Mouse (Mus musculus): ENCODE measurements around the gene Nup214. TPM values are rescaled to one million over a fixed set of nuclear protein-coding genes. Genes with fewer than 3 reads are reported as not detected.

The Nup214 gene
- polyA plus RNA-seq, 1 experiment from 2014 or later, result 63.7 TPM

DNA sequence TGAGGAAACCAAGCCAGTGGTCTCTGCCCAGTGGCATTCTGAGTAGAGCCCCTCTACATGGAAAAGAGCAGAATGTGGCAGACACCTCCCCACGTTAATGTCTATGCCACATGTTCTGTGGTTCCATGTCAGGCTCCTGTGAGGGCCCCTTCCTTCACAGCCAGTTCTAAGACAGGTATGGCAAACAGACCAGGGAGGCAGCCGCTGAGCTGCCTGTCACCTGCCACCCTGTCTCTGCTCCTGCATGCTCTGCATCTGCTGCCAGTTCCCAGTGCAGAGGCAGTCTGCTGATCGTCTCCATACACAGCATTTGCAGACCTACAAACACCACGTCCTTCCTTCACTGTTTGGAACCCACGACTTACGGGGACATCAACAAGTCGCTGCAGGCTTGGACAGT, 78.2 kb downstream of the Nup214 start:
- H3K27ac ChIP-seq, result no peak overlapping the region
- WGBS, result 94% methylated on average over 7 of the region's 7 CpGs
- H3K4me2 ChIP-seq (replicated peaks), result no peak overlapping the region
- H3K4me1 ChIP-seq, result 0 out of 2 replicates have a peak, but pooled peaks cover 5% of the 10 kb centered on the region
- H3K4me3 ChIP-seq, result no peak overlapping the region
- no peaks in the 10 kb centered on the region for H3K27me3 ChIP-seq (replicated peaks)
- no peak for ATAC-seq (ENCODE audit: low FRiP score, low read depth)
- peaks cover 53% of the 10 kb centered on the region for H3K36me3 ChIP-seq
- H3K9me3 ChIP-seq, result no peaks in the 10 kb centered on the region
- H3K9ac ChIP-seq, result no peak overlapping the region

DNA sequence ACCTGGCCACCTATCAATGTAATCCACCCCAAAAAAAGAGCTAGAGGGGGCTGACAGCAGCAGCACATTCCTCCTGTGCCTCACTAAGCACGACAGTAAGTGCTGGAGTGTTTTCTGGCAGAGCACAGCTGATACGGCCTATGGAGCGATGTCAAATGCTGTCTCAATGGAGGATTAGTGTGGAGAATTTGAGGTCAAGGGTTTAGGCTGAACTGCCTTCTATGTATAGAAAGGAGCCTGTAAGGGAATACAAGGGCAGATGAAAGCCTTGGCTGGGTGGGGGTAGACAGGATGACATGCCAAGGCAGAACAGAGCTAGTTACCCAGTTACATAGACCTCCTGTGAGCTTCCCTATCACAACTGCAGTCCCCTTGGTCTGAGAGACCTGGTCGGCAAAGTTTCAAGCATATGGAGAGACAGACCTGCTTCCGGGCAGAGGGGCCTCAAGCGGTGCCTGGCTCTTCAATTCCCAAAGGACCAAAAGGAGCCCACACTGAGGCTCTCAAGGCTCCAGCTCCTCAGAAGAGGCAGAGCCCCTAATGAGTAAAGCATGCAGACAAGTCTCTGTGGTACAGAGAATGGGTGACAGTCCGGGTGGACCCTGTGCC, 81.2 kb downstream of the Nup214 start:
- Histone ChIP-seq H3K9ac (no peak overlapping the region), H3K4me2 (replicated peaks) (no peak overlapping the region), H3K27me3 (replicated peaks) (no peaks in the 10 kb centered on the region; the same call in 1 of the 2 replicates), H3K36me3 (peaks cover 27% of the 10 kb centered on the region), H3K27ac (no peak overlapping the region), H3K9me3 (no peaks in the 10 kb centered on the region), H3K4me3 (no peak overlapping the region), H3K4me1 (0 out of 2 replicates have a peak, but pooled peaks cover 5% of the 10 kb centered on the region)
- WGBS, result 57% methylated on average over 7 of the region's 7 CpGs
- no peak for ATAC-seq (ENCODE audit: low FRiP score, low read depth)

DNA sequence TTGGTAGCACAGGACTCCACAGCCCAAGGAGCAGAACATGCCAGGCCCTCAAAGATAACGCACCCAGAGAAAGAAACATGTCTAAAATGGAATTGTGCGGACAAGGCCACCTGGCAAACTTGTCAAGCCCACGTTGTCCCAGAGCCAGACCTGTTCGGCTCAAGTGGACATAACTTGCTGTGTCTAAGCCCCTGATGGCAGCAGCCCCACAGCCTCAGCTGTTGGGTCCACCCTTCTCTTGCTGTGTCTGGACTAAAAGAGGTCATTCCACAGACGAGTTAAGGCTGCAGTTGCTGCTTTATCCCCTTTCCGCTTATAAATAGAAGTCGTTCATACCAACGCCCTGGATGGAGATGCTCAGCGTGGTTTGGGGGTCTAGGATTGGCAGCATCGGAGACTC, 82.3 kb downstream of the Nup214 start:
- WGBS, result 91% methylated on average over 10 of the region's 10 CpGs
- no peak overlapping the region for H3K4me3 ChIP-seq
- H3K4me1 ChIP-seq, result 0 out of 2 replicates have a peak, but pooled peaks cover 5% of the 10 kb centered on the region
- no peak overlapping the region for H3K9ac ChIP-seq
- H3K27ac ChIP-seq, result no peak overlapping the region
- H3K36me3 ChIP-seq, result peaks cover 18% of the 10 kb centered on the region
- H3K27me3 ChIP-seq (replicated peaks), result no peaks in the 10 kb centered on the region; the same call in 1 of the 2 replicates
- no peak overlapping the region for H3K4me2 ChIP-seq (replicated peaks)
- H3K9me3 ChIP-seq, result no peaks in the 10 kb centered on the region
- no peak for ATAC-seq (ENCODE audit: low FRiP score, low read depth)

DNA sequence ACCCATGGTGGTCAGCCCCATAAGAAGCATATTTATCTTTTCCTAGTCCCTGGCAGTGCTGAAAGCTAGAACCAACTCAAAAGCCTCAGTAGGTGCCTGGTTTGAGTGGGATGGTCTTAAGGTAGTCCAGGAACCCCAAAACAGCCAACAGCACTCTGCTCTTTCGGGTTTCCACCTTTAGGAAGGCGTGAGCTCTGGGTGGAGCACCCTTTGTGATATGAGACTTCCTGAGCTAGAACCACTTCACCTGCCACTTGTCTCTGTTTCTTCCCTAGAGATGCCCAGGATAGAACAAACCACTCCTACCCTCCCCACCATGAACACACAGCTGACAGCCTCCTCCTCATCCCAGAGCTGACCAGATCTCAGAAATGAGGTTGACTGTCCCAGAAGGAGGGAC, 83.1 kb downstream of the Nup214 start:
- no peaks in the 10 kb centered on the region; the same call in 1 of the 2 replicates for H3K27me3 ChIP-seq (replicated peaks)
- H3K4me1 ChIP-seq, result 0 out of 2 replicates have a peak, but pooled peaks cover 5% of the 10 kb centered on the region
- WGBS, result 88% methylated on average over 2 of the region's 2 CpGs
- no peak for ATAC-seq (ENCODE audit: low FRiP score, low read depth)
- H3K36me3 ChIP-seq, result peaks cover 10% of the 10 kb centered on the region
- H3K4me2 ChIP-seq (replicated peaks), result no peak overlapping the region
- H3K9ac ChIP-seq, result no peak overlapping the region
- H3K9me3 ChIP-seq, result no peaks in the 10 kb centered on the region
- H3K4me3 ChIP-seq, result no peak overlapping the region
- H3K27ac ChIP-seq, result no peak overlapping the region

DNA sequence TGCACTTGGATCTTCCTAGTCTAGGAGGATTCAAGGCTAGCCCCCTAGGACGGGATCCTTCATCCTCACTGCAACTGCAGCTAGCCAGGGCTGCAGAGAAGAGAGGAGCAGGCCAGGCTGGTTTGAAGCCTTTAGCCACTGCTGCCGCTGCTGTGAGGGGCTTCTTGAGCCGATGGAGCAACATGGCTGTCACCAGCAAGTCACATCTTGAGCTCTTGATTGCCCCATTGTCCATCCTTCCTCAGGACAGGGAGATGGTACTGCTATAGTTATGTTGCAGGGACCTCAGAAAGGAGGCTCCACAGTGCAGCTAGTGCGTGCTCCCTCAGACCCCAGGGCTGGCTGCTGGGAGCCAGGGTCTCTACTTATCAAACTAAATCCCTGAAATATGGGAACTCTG, 83.6 kb downstream of the Nup214 start:
- Histone ChIP-seq H3K4me3 (no peak overlapping the region), H3K27me3 (replicated peaks) (no peaks in the 10 kb centered on the region; the same call in 1 of the 2 replicates), H3K36me3 (peaks cover 6% of the 10 kb centered on the region; the same call in 1 of the 2 replicates), H3K9me3 (no peaks in the 10 kb centered on the region), H3K27ac (no peak overlapping the region), H3K4me2 (replicated peaks) (no peak overlapping the region), H3K9ac (no peak overlapping the region), H3K4me1 (0 out of 2 replicates have a peak, but pooled peaks cover 5% of the 10 kb centered on the region)
- 76% methylated on average over 4 of the region's 4 CpGs for WGBS
- no peak for ATAC-seq (ENCODE audit: low FRiP score, low read depth)

DNA sequence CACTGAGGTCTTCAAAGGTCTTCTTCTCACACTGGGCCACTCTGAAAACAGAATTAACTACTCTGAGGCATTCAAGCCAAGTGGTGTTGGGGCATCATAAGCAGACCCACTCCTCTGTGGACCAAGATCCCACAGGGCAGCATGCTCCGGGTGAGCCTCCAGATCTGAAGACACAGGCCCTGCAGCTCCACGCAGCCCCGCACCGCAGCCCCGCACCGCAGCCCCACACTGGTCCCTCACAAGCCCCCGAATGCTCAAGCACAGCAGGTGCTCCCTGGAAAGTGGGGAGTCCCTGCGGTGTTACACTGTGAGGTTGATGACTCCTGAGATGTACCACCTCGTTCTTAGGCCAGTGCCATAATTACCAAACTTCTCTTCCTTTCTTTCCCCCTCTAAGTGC, 84.0 kb downstream of the Nup214 start:
- WGBS, result 67% methylated on average over 9 of the region's 9 CpGs
- no peak for ATAC-seq (ENCODE audit: low FRiP score, low read depth)
- Histone ChIP-seq H3K36me3 (peaks cover 6% of the 10 kb centered on the region; the same call in 1 of the 2 replicates), H3K4me1 (0 out of 2 replicates have a peak, but pooled peaks cover 5% of the 10 kb centered on the region), H3K9me3 (no peaks in the 10 kb centered on the region), H3K27me3 (replicated peaks) (no peaks in the 10 kb centered on the region; the same call in 1 of the 2 replicates), H3K4me3 (no peak overlapping the region), H3K9ac (no peak overlapping the region), H3K4me2 (replicated peaks) (no peak overlapping the region), H3K27ac (no peak overlapping the region)

DNA sequence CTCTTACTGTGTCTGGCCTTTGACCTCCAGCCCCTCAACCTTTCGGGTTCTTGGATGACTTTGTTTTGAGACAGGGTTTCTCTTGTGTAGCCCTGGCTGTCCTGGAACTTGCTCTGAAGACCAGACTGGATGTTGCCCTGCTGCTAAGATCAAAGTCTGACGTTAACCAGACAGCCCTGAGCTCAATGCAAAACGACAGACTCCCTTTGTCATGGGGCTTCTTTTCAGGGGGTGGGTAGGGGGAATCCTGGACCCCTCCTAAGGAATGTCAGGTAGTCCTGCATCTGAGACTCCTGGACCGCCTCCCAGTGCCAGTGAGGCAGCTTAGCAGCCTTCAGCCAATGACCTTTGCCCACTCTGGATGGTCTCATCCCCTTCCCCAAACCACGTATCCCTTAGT, 84.5 kb downstream of the Nup214 start:
- Histone ChIP-seq H3K4me2 (replicated peaks) (no peak overlapping the region), H3K9me3 (no peaks in the 10 kb centered on the region), H3K27me3 (replicated peaks) (no peaks in the 10 kb centered on the region; the same call in 1 of the 2 replicates), H3K27ac (no peak overlapping the region), H3K9ac (no peak overlapping the region), H3K36me3 (peaks cover 2% of the 10 kb centered on the region; the same call in 1 of the 2 replicates), H3K4me1 (0 out of 2 replicates have a peak, but pooled peaks cover 5% of the 10 kb centered on the region), H3K4me3 (no peak overlapping the region)
- 37% methylated on average over 5 of the region's 5 CpGs for WGBS
- ATAC-seq (ENCODE audit: low FRiP score, low read depth), result no peak

DNA sequence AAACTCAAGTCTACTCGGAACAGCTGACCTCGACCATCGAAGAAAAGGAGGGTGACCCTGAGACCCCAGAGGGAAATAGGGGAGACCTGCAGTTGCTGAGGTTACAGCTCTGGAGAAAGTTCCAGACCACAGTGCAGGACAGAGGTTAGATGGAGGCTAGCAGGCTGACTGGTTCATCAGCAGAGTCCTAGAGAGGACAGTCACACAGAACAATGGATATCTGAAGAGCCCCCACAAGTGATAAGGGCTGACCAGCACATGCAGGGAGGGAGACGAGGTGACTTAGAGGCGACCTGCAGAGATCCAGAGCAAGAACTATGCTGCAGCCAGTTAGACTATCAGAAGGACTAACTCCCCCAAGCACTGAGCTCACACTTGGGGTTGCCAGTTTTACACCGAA, 85.4 kb downstream of the Nup214 start:
- Histone ChIP-seq H3K4me1 (0 out of 2 replicates have a peak, but pooled peaks cover 5% of the 10 kb centered on the region), H3K4me2 (replicated peaks) (no peak overlapping the region), H3K36me3 (no peaks in the 10 kb centered on the region), H3K27ac (no peak overlapping the region), H3K9ac (no peak overlapping the region), H3K9me3 (no peaks in the 10 kb centered on the region), H3K27me3 (replicated peaks) (no peaks in the 10 kb centered on the region; the same call in 1 of the 2 replicates), H3K4me3 (no peak overlapping the region)
- 81% methylated on average over 6 of the region's 6 CpGs for WGBS
- no peak for ATAC-seq (ENCODE audit: low FRiP score, low read depth)

DNA sequence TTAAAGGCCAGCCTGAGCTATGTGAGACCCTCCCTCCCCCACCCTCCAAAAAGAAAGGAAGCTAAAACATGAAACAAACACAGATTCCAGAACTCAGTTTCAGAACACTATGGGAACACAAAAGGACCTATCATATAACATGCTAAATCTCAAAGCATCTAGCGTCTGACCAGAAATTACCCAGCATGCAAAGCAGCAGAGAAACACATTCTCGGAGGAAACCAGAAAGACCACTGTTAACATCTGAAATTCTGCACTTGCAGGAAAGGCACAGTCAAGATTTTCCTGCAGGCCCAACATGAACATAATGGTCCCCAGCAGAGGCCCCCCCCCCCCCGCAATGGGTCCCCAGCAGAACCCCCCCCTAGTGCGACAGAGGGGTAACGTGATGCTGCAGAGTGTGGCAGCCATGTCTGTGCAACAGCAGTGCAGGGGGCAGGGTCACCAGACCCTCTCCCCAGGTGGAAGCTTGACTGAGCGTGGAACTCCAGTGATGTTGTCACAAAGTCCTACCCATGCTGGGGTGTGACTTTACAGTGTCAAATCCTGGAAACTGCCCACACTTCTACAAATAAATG, 86.1 kb downstream of the Nup214 start:
- no peak overlapping the region for H3K4me2 ChIP-seq (replicated peaks)
- H3K27ac ChIP-seq, result no peak overlapping the region
- ATAC-seq (ENCODE audit: low FRiP score, low read depth), result no peak
- no peak overlapping the region for H3K4me3 ChIP-seq
- 72% methylated on average over 6 of the region's 6 CpGs for WGBS
- H3K36me3 ChIP-seq, result no peaks in the 10 kb centered on the region
- H3K27me3 ChIP-seq (replicated peaks), result no peaks in the 10 kb centered on the region; the same call in 1 of the 2 replicates
- no peaks in the 10 kb centered on the region for H3K9me3 ChIP-seq
- H3K9ac ChIP-seq, result no peak overlapping the region
- H3K4me1 ChIP-seq, result peaks cover 2% of the 10 kb centered on the region; the same call in 1 of the 2 replicates

DNA sequence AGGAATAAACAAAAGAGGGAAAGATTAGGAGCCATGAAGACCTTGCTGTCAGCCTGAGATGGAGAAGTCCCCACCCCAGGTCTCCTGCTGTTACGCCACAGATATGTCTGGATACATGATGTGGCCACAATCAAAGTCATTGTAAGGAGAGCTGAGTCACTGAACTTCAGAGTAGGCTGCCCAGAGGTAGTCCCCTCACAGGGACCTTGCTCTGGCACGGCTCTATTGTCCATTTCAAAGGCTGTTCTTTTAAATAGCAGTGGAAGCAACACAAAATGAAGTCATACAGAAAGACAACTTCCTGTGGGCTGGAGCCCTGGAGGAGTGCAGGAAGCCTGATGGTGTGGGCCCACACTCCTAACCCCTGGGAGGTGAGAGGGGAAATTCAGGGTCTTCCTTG, 87.0 kb downstream of the Nup214 start:
- no peaks in the 10 kb centered on the region; the same call in 1 of the 2 replicates for H3K4me1 ChIP-seq
- H3K27ac ChIP-seq, result no peak overlapping the region
- H3K27me3 ChIP-seq (replicated peaks), result no peaks in the 10 kb centered on the region; the same call in 1 of the 2 replicates
- no peak overlapping the region for H3K4me2 ChIP-seq (replicated peaks)
- no peak for ATAC-seq (ENCODE audit: low FRiP score, low read depth)
- 63% methylated on average over 2 of the region's 2 CpGs for WGBS
- no peaks in the 10 kb centered on the region for H3K9me3 ChIP-seq
- no peaks in the 10 kb centered on the region for H3K36me3 ChIP-seq
- H3K4me3 ChIP-seq, result no peak overlapping the region
- H3K9ac ChIP-seq, result no peak overlapping the region

DNA sequence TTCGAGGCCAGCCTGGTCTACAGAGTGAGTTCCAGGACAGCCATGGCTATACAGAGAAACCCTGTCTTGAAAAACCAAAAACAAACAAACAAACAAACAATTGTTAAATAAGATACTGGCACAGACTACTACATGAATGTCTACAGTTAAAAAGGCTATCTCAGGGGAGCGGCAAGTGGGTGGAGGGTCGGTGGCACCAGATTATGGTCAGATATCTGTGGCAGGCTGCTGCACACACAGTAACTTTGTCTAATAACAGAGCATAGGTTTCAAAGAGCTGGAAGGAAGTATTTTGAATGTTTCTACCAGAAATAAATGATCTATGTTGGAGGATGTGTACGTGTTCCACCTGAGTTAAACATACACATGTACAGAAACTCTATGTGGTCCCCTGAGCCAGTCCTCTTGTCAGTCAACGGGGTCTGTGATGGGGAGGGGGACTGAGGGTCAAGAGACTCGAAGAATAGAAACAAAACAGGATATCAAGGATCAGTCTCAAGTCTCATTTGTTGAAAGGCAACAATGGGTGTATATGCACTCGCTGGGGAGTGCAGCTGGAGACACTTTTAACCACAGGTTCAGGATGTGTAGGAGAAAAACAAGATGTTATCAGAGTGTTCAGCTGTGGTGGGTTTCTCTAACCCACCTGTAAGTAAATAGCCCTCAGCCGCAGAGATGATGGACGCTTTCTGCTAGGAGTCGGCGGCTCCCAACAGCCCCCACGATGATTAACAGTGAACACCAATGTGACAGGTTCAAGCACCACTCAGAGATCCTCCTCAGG, 87.7 kb downstream of the Nup214 start:
- no peak overlapping the region for H3K4me3 ChIP-seq
- 83% methylated on average over 12 of the region's 12 CpGs for WGBS
- H3K4me1 ChIP-seq, result no peaks in the 10 kb centered on the region; the same call in 1 of the 2 replicates
- H3K27ac ChIP-seq, result no peak overlapping the region
- H3K4me2 ChIP-seq (replicated peaks), result no peak overlapping the region
- no peaks in the 10 kb centered on the region; the same call in 1 of the 2 replicates for H3K27me3 ChIP-seq (replicated peaks)
- no peak for ATAC-seq (ENCODE audit: low FRiP score, low read depth)
- H3K9ac ChIP-seq, result no peak overlapping the region
- H3K9me3 ChIP-seq, result no peaks in the 10 kb centered on the region
- H3K36me3 ChIP-seq, result no peaks in the 10 kb centered on the region

Data from neural tube, embryonic 12.5 days (tissue).